10 mouse cellular contexts compared by ENCODE assay signal in genomic region chr2:96337354-96337753, GRCm38 (mm10). TPM values are rescaled to one million over a fixed set of nuclear protein-coding genes. Genes with fewer than 3 reads are reported as not detected.
DNase-seq lines count a peak whose midpoint lies in the region; ATAC-seq lines count a peak whose summit lies in the region.
"Had no signal": no experiment of that assay in that cellular context is flagged by ENCODE, and none has a peak within 500 bp of the region (broad histone marks: within the 10 kb centered on the region; RNA-seq: fewer than 3 reads in every experiment).

No protein-coding gene starts in this region.

- DNase-seq in adrenal gland, postnatal 10 days, result peak; percentile 10
- no peak for DNase-seq in adrenal gland, adult 18-20 months (ENCODE audit: low spot score in 2 of 2)
- peak; percentile 55 for DNase-seq in left cerebral cortex, adult 11 months (ENCODE audit: low spot score)
- no peak for DNase-seq in left cerebral cortex, adult 18-20 months (ENCODE audit: low spot score in 2 of 2)
- DNase-seq in cerebellum, adult 11 months, result peak; percentile 16
- peak; percentile 66 for DNase-seq in hindbrain, embryonic 14.5 days (ENCODE audit: low spot score)
- DNase-seq in frontal cortex, postnatal 25 days (ENCODE audit: low spot score in 2 of 2), result no peak
- DNase-seq: gastrocnemius, postnatal 10 days had no signal

- peaks cover 5% of the 10 kb centered on the region; the same call in 1 of the 2 replicates for H3K4me1 ChIP-seq in hindbrain, embryonic 14.5 days (replicated peaks; ENCODE audit: control insufficient read depth, insufficient read depth, low read length)

- no peak overlapping the region for H3K27ac ChIP-seq in hindbrain, embryonic 14.5 days
- H3K27ac ChIP-seq: macrophage had no signal

- no peaks in the 10 kb centered on the region for H3K9me3 ChIP-seq in hindbrain, embryonic 14.5 days (ENCODE audit: control insufficient read depth, low read length)

- no peak overlapping the region for H3K9ac ChIP-seq in hindbrain, embryonic 14.5 days

- no peaks in the 10 kb centered on the region for H3K36me3 ChIP-seq in hindbrain, embryonic 14.5 days (replicated peaks; ENCODE audit: control insufficient read depth, insufficient read depth)

- no peak overlapping the region for H3K4me3 ChIP-seq in hindbrain, embryonic 14.5 days (replicated peaks; ENCODE audit: low read length)

- no peak overlapping the region for H3K4me2 ChIP-seq in hindbrain, embryonic 14.5 days (replicated peaks)

- no peaks in the 10 kb centered on the region for H3K27me3 ChIP-seq in hindbrain, embryonic 14.5 days (ENCODE audit: control insufficient read depth, insufficient read depth, low read length)

- peak; percentile 34; the same call in 1 of the 2 replicates for ATAC-seq in hindbrain, embryonic 14.5 days (ENCODE audit: low FRiP score)
- no peak for ATAC-seq in CD4-positive, CD25-positive, alpha-beta regulatory T cell, adult 4 months

- WGBS in hindbrain, embryonic 14.5 days, result 50% methylated on average over 1 of the region's 1 CpGs

RNA-seq across cellular contexts. Expression of gene Lrrc4c, which starts 19.4 kb away (rescaled TPM):
- total RNA-seq in adrenal gland, postnatal 10 days (2021), result 1 to 10 TPM; 3.1 to 4.0 TPM
- total RNA-seq in adrenal gland, adult 18-20 months (2021), result 1 to 10 TPM; 3.5 to 4.4 TPM
- total RNA-seq in left cerebral cortex, adult 18-20 months (2021), result 100 to 1,000 TPM; 109 to 124 TPM
- 34.9 and 40.4 TPM in 2 replicates for polyA plus RNA-seq in hindbrain, embryonic 14.5 days (2014; fragmentation: Nextera tagmentation; extraction: Ambion mirVana)
- polyA plus RNA-seq in CD4-positive, CD25-positive, alpha-beta regulatory T cell, adult 4 months (2017; shearing (Covaris generic)), result not detected
- polyA plus RNA-seq: macrophage had no signal

Comparison
In these comparisons a context has a peak if more than half of its experiments do, and no peak if none do; other contexts are left out.
1. DNase-seq: peak in adrenal gland, postnatal 10 days (single experiment), left cerebral cortex, adult 11 months (single experiment), cerebellum, adult 11 months (single experiment) and hindbrain, embryonic 14.5 days (single experiment); none in adrenal gland, adult 18-20 months (0 of 2), left cerebral cortex, adult 18-20 months (0 of 2) and frontal cortex, postnatal 25 days (0 of 2).
2. RNA of gene Lrrc4c, which starts 19.4 kb away (total RNA-seq): 109 to 124 TPM in left cerebral cortex, adult 18-20 months; 3.5 to 4.4 TPM in adrenal gland, adult 18-20 months and 3.1 to 4.0 TPM in adrenal gland, postnatal 10 days; every median in the first group is over 10 times any median in the second.